Mouse (Mus musculus): Measurements from ENCODE around the gene Olfr625-ps1.
"Not testable (repeated sequence)": the region's sequence is repeated elsewhere in the genome, so short reads cannot be mapped to it uniquely, and the experiment has no call there.

Olfr625-ps1 gene

DNA sequence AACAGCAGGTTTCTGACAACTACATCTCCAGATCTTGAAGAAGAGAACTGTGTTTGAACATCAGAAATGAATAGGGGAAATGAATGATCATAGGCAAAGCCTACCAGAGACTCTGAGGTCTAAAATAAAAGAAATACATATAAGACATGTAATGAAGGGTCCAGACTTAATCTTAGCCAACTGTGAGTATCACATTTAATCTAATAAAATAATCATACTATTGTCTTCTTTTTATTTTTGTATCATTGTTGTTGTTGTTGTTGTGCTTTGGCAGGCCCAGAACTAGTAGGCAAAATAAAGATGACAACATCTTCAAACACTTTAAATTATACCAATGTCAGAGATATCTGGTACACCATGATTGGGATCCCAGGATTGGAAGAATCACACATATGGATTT, at the start of gene Olfr625-ps1:
Gene Olfr625-ps1 (plus strand): TSS at position 301 of the 400 bp plus-strand sequence.
- DNase-seq (ENCODE audit: low read depth in 2 of 2, low spot score in 2 of 2) = no peak

GRCm38 (mm10) chr7:103636795-103637194, 45.7 kb upstream of the Olfr625-ps1 start:
- no peak for DNase-seq (ENCODE audit: low read depth in 2 of 2, low spot score in 2 of 2)

DNA sequence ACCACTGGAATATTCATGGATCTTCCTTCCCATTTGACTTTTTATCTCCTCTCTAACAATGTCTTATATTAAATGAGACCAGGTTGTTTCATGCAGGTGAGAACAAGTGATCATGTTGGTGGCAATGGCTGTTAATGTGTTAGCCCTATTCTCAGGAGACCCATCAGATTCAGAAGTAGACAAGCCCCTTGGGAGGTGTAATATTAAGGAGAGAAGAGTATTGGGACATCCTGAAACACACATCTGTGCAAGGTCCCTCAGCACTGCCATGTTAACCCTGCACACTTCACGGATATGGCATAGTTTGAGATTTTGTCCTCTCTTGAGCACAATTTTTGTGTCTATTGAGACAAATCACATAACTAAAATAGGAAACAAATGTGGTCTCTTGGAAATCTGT, 39.9 kb upstream of the Olfr625-ps1 start, which contains the start of gene Olfr622:
Gene Olfr622 (minus strand): TSS at position 101 of the 400 bp plus-strand sequence.
- DNase-seq (ENCODE audit: low read depth in 2 of 2, low spot score in 2 of 2) = no peak

DNA sequence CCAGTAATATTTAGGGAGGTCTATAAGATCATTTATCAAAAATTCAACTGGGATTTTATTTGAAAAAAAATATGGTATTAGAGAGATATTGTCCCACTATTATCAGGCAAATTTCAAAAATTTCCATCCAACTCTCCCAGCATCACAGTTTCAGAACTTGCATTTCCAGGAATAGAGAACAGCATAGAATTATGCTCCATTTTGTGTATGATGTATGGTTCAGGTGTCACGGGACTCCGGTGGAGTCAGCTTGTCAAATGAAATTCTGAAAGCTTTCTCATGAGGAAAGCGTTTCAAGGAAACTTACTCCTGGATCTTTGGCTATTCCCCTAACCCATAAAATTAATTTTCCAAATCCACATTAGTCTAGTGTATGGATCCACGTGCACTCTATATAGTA, 38.5 kb upstream of the Olfr625-ps1 start:
- DNase-seq (ENCODE audit: low read depth in 2 of 2, low spot score in 2 of 2) = no peak

DNA sequence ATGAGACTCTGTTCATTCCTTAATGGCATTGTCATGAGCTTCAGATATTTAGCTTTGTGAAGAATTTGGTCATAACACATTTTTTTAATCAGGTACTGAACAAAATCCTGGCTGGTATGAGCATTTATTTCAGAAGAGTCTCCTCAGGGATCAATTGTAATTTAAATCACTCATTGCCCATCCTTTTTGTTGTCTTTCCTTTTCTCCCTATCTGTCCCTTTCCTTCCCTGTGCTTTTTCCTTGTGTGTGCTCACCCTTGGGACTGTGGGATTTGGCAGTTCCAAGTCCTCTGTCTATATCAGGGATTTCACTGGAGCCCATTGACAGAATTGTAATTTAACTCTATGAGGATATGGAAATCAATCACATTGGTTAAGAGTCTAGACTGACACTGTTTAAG, 18.9 kb upstream of the Olfr625-ps1 start, which contains the start of gene Olfr623:
Gene Olfr623 (minus strand): TSS at position 101 of the 400 bp plus-strand sequence.
- no peak for DNase-seq (ENCODE audit: low read depth in 2 of 2, low spot score in 2 of 2)

DNA sequence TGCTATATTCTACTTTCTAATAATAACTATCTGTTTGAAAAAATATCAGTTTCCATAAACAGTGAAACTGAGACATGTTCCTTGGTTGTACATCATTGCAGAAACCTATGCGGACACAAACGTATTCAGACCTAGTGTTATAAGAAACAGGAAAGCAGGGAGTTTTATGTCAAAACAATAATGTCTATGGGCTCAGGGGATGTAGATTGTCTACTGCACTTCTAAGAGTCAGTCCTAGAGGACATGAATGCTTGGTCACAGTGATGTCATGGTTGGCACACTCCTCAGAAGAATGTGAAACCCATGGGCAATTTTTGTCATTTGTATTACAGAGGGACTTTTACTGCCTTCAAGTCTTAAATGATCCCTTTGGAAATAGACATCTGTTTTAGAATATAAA, 11.4 kb upstream of the Olfr625-ps1 start, which contains the start of gene Olfr624:
Gene Olfr624 (minus strand): TSS at position 101 of the 400 bp plus-strand sequence.
- no peak for DNase-seq (ENCODE audit: low read depth in 2 of 2, low spot score in 2 of 2)

- DNase-seq (ENCODE audit: low read depth in 2 of 2, low spot score in 2 of 2) = no peak
These were observed 16.9 kb downstream of the Olfr625-ps1 start for GRCm38 (mm10) chr7:103699469-103699868.

DNA sequence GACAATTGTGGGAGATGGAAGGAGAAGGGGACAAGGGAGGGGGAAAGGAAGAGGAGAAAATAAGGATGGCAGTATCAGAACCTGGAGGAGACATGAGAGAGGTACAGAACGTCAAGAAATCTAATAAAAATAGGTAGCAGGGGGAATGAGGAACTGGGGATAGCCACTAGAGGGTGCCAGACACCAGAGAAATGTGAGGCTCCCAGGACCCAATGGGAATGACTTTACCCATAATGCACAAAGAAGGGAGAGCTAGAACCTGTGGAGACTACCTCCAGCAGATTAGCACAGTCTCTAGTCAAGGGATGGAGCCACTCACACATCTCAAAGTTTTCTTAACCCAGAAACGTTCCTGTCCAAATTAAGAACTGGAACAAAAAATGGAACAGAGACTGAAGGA, 29.5 kb downstream of the Olfr625-ps1 start:
- no peak for DNase-seq (ENCODE audit: low read depth in 2 of 2, low spot score in 2 of 2)

- no peak for DNase-seq (ENCODE audit: low read depth in 2 of 2, low spot score in 2 of 2)
These were observed 31.9 kb downstream of the Olfr625-ps1 start, which contains the start of gene Olfr243 for GRCm38 (mm10) chr7:103714371-103714770. TSS of gene Olfr243 (plus strand) at chr7:103714671.

GRCm38 (mm10) chr7:103716398-103716797, 33.9 kb downstream of the Olfr625-ps1 start:
- not testable (repeated sequence) for DNase-seq (ENCODE audit: low read depth in 2 of 2, low spot score in 2 of 2)

GRCm38 (mm10) chr7:103730074-103730473, 47.6 kb downstream of the Olfr625-ps1 start, which contains the start of gene Olfr628:
TSS of gene Olfr628 (plus strand) at chr7:103730374.
- no peak for DNase-seq (ENCODE audit: low read depth in 2 of 2, low spot score in 2 of 2)
